Mouse (Mus musculus) embryonic facial prominence, embryonic 15.5 days (tissue): Measurements from ENCODE around the gene Cers2. TPM values are rescaled to one million over a fixed set of nuclear protein-coding genes. Genes with fewer than 3 reads are reported as not detected.
"Not testable (repeated sequence)": the region's sequence is repeated elsewhere in the genome, so short reads cannot be mapped to it uniquely, and the experiment has no call there.

Experiments
- ATAC-seq: fragments of 200-750 bp; cut with Nextera tagmentation; 2 replicates; pipeline ENCODE4 v1.8.0; 2017; ENCODE audit warnings: low read depth, moderate TSS enrichment; ENCODE audit not compliant: insufficient number of reproducible peaks, low FRiP score, low TSS enrichment
- H3K27ac ChIP-seq: fragments of 300-500 bp; sonication (generic); replicated peaks from 2 replicates; pipeline ENCODE4 v1.5.1; 2015; ENCODE audit warnings: mild to moderate bottlenecking, inconsistent platforms
- H3K27me3 ChIP-seq: fragments of 300-500 bp; sonication (generic); 2 replicates; pipeline ENCODE4 v1.6.1; 2015; ENCODE audit warnings: inconsistent platforms
- H3K36me3 ChIP-seq: fragments of 300-500 bp; sonication (generic); 2 replicates; pipeline ENCODE4 v1.6.1; 2015; ENCODE audit warnings: mild to moderate bottlenecking, inconsistent platforms
- H3K4me1 ChIP-seq: fragments of 300-500 bp; sonication (generic); 2 replicates; pipeline ENCODE4 v1.6.1; 2015; ENCODE audit warnings: inconsistent platforms
- H3K4me2 ChIP-seq: fragments of 300-500 bp; sonication (generic); replicated peaks from 2 replicates; pipeline ENCODE4 v1.6.1; 2015; ENCODE audit warnings: mild to moderate bottlenecking, inconsistent platforms
- H3K4me3 ChIP-seq: fragments of 300-500 bp; sonication (generic); replicated peaks from 2 replicates; pipeline ENCODE4 v1.5.1; 2015; ENCODE audit warnings: mild to moderate bottlenecking, inconsistent platforms
- H3K9ac ChIP-seq: fragments of 300-500 bp; sonication (generic); 2 replicates; pipeline ENCODE4 v1.6.1; 2015; ENCODE audit warnings: inconsistent platforms
- H3K9me3 ChIP-seq: fragments of 300-500 bp; sonication (generic); replicated peaks from 2 replicates; pipeline ENCODE4 v1.6.1; 2016; ENCODE audit warnings: inconsistent platforms
- WGBS: fragments of 180-500 bp; shearing (Covaris S2); methylation state at CpG from one replicate; pipeline ENCODE4 v1.1.7; 2015; 5-methylcytosine and 5-hydroxymethylcytosine counted together
- polyA plus RNA-seq: library from polyadenylated mRNA; unstranded; fragments of >200 nt; fragmentation: Nextera tagmentation; extraction: Ambion mirVana; gene quantifications from 2 replicates; pipeline ENCODE4 v1.2.1, GENCODE M21; 2015

The Cers2 gene
- polyA plus RNA-seq, 1 experiment from 2014 or later = 153 TPM

DNA sequence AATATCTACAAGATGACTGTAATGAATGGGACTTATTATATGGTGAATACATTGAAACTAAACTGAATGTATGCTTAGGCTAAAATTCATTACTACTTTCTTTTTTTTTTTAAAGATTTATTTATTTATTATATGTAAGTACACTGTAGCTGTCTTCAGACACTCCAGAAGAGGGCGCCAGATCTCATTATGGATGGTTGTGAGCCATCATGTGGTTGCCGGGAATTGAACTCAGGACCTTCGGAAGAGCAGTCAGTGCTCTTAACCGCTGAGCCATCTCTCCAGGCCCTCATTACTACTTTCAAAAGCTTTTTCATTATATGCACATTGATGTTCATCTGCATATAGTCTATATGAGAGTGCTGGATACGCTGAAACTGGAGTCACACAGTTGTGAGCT, 33.8 kb downstream of the Cers2 start:
- H3K27ac ChIP-seq, H3K4me3 ChIP-seq, H3K9me3 ChIP-seq, H3K4me2 ChIP-seq, H3K9ac ChIP-seq, ATAC-seq, H3K4me1 ChIP-seq, H3K27me3 ChIP-seq: not testable (repeated sequence)
- H3K36me3 ChIP-seq = peaks cover 86% of the 10 kb centered on the region
- WGBS = 97% methylated on average over 5 of the region's 5 CpGs

DNA sequence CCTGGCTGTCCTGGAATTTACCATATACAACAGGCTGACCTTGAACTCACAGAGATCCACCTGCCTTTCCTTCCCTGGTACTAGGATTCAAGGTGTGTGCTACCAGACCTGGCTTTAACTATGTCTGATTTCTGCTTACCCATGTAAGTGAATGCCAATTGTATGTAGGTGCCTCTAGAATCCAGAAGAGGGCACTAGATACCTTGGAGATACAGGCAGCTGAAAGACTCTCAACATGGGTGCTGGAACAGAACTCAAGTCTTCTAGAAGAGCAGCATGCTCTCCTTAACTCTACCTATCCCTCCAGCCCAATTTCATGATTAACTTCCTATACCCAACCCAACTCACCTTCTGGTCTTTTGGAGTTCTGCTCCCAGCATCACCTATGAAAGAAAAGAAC, 34.9 kb downstream of the Cers2 start:
- peaks cover 4% of the 10 kb centered on the region; the same call in 1 of the 2 replicates for H3K9me3 ChIP-seq
- H3K4me1 ChIP-seq = no peaks in the 10 kb centered on the region
- H3K27me3 ChIP-seq = no peaks in the 10 kb centered on the region
- H3K9ac ChIP-seq = no peak overlapping the region
- no peak for ATAC-seq
- no peak overlapping the region for H3K4me2 ChIP-seq
- no peak overlapping the region for H3K4me3 ChIP-seq
- H3K27ac ChIP-seq = no peak overlapping the region
- peaks cover 85% of the 10 kb centered on the region for H3K36me3 ChIP-seq

DNA sequence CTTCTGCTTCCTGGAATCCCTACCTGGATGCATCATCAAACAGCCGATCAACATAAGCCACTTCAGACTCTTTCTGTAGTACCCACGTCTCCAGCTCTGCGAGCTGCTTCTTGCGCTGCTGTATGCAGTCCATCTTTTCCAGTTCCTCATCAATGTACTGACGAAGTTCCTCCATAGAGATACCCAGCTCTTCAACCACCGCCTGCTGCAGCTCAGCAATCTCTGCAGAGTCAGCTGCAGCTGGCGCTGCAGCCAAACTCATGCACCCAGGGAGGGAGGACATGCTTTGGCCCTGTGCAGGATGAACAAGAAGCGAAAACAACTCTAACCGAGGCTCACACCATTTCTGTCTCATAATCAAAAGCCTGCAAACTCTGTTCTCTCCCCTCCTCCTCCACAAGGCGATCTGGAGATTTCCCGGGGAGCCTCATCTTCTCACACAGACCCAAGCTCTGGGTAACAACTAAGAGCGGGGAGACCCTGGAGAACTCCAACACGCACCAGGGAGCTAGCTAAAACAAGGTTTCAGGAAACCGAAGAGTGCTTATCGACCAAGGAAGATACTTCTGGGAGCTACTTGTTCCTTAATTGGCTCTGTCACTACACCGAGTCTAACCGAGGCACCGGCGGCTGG, 41.4 kb downstream of the Cers2 start:
- H3K4me1 ChIP-seq, H3K27ac ChIP-seq, ATAC-seq, H3K9ac ChIP-seq, H3K27me3 ChIP-seq, H3K9me3 ChIP-seq: not testable (repeated sequence)
- Histone ChIP-seq H3K36me3 (peaks cover 27% of the 10 kb centered on the region), H3K4me2 (peak overlapping the region; percentile 34), H3K4me3 (peak overlapping the region; percentile 49)
- 23% methylated on average over 10 of the region's 19 CpGs for WGBS

DNA sequence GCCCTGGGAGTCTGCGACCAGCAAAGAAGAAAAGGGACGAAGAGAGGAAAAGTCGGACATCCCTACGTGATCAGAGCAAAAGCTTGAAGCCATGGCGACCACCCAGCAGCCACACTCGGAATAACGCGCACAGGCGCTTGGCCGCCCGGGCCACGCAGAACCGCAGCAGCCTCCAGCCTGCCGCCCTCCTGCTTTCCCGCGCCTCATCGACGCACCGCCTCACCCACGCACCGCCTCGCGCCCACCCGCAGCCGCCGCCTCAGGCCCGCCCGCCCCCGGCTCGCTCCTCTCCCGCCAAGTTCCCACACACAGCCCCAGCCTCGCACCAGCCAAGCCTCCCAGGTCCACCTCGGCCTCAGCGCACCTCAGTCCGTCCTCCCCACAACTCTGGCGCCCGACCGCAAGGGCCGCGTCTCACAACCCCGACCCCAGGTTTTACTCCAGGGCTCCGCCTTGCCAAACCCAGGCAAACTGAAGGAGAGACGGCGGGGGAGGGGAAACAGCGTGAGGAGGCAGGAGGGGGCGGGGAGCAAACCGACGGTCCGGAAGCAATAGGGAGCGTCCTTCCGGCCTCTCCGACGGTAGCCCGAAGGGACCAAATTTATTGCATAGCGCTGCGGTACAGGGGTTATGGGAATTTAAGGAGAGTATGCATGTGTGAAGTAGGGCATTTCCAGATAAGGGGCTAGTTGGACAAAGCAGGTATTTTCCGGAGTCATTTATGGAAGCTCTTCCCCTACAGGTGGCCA, 42.3 kb downstream of the Cers2 start, which contains the start of gene Setdb1:
Setdb1 (minus strand) TSS at position 502 of the 749 bp plus-strand sequence.
- H3K9ac ChIP-seq = 0 out of 2 replicates have a peak within 1 kb of the TSS, but pooled peaks have one; percentile 9
- H3K27me3 ChIP-seq, H3K4me1 ChIP-seq, H3K9me3 ChIP-seq: not testable (repeated sequence)
- peak within 1 kb of the TSS; percentile 49 for H3K4me3 ChIP-seq
- 0 out of 2 replicates have a peak within 1 kb of the TSS, but pooled peaks have one; percentile 39 for H3K27ac ChIP-seq
- H3K36me3 ChIP-seq = peaks cover 20% of the 10 kb centered on the region
- under 1% methylated on average over 32 of the region's 57 CpGs for WGBS
- H3K4me2 ChIP-seq = peak within 1 kb of the TSS; percentile 39
- peak; percentile 92 for ATAC-seq

DNA sequence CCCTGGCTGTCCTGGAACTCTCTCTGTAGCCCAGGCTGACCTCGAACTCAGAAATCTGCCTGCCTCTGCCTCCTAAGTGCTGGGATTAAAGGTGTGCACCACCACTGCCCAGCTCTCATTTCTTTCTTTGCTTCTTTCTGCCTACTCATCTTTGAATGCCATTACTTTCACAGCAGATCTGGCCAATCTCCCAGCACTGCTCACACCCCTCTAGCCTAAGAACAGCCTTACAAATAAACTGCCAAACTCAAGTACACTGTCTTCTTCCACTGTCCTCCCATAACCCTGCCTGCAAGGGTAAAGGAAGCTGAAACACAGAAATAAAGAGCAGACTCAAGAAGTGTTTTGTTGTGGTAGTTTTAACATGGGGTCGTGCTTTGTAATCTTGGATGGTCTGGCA, 43.2 kb downstream of the Cers2 start:
- H3K9ac ChIP-seq = no peak overlapping the region
- no peaks in the 10 kb centered on the region for H3K27me3 ChIP-seq
- H3K27ac ChIP-seq = no peak overlapping the region
- 93% methylated on average over 2 of the region's 2 CpGs for WGBS
- H3K4me2 ChIP-seq = no peak overlapping the region
- H3K36me3 ChIP-seq = peaks cover 12% of the 10 kb centered on the region
- no peak overlapping the region for H3K4me3 ChIP-seq
- H3K4me1 ChIP-seq = 0 out of 2 replicates have a peak, but pooled peaks cover 3% of the 10 kb centered on the region
- H3K9me3 ChIP-seq = no peaks in the 10 kb centered on the region
- no peak for ATAC-seq

DNA sequence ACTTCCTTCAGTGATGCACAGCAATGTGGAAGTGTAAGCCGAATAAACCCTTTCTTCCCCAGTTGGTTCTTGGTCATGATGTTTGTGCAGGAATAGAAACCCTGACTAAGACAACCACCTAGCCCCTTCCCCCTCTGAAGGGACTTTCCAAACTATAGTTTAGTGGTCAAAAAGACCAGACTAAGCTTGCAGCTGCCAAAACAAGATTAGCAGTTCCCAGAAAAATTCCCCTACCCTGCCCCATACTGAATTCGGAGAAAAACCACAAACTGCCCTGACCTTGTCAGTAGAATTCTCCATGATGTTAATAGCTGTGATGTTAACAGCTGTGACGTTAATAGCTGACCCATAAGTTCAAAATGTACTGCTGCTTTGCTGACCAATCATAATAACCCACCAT, 45.7 kb downstream of the Cers2 start:
- H3K36me3 ChIP-seq, H3K27ac ChIP-seq, H3K4me2 ChIP-seq, H3K9me3 ChIP-seq, H3K4me3 ChIP-seq, H3K27me3 ChIP-seq, H3K9ac ChIP-seq, H3K4me1 ChIP-seq, ATAC-seq: not testable (repeated sequence)
- 79% methylated on average over 3 of the region's 3 CpGs for WGBS

DNA sequence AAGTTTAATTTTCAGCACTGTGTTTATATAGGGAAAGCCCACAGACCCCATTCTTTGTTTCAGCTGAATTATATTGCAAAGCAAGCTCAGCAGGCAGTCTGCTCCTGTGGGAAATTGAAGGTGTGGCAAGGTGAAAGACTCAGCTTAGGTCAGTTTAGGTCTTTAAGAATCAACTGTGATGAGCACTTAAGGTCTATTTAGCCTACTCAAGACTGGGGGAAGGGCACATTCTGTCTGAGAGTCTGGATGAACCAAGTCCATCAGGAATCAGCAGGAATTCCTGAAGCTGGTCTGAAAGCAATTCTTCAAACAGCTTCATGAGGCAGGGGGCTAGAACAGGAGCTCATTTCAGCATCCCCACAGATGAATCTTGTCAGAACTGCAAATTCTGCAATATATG, 55.5 kb downstream of the Cers2 start:
- Histone ChIP-seq H3K4me1 (no peaks in the 10 kb centered on the region), H3K36me3 (no peaks in the 10 kb centered on the region), H3K4me3 (no peak overlapping the region), H3K27ac (no peak overlapping the region), H3K27me3 (no peaks in the 10 kb centered on the region), H3K9me3 (no peaks in the 10 kb centered on the region), H3K9ac (no peak overlapping the region), H3K4me2 (no peak overlapping the region)
- ATAC-seq = no peak

Other genes with a start within 250 kb of the Cers2 start
- 22.3 and 23.0 TPM in 2 replicates for gene Pip5k1a, start 207.9 kb upstream of the Cers2 start, polyA plus RNA-seq
- 142 and 162 TPM in 2 replicates for gene Vps72, start 203.8 kb upstream of the Cers2 start, polyA plus RNA-seq
- 1.7 and 3.8 TPM in 2 replicates for gene Tmod4, start 190.3 kb upstream of the Cers2 start, polyA plus RNA-seq
- 73.0 and 79.5 TPM in 2 replicates for gene Scnm1, start 180.8 kb upstream of the Cers2 start, polyA plus RNA-seq
- 16.9 and 17.4 TPM in 2 replicates for gene Lysmd1, start 180.7 kb upstream of the Cers2 start, polyA plus RNA-seq
- gene Tnfaip8l2, start 172.4 kb upstream of the Cers2 start, polyA plus RNA-seq = 6.6 and 7.6 TPM in 2 replicates
- 13.1 and 15.6 TPM in 2 replicates for gene Sema6c, start 154.3 kb upstream of the Cers2 start, polyA plus RNA-seq
- gene Gabpb2, start 96.9 kb upstream of the Cers2 start, polyA plus RNA-seq = 8.9 and 9.8 TPM in 2 replicates
- 121 and 123 TPM in 2 replicates for gene Cdc42se1, start 86.1 kb upstream of the Cers2 start, polyA plus RNA-seq
- gene Mllt11, start 82.6 kb upstream of the Cers2 start, polyA plus RNA-seq = 18.4 and 19.2 TPM in 2 replicates
- 0.54 and 0.80 TPM in 2 replicates for gene Gm128, start 73.2 kb upstream of the Cers2 start, polyA plus RNA-seq
- gene Bnipl, start 63.6 kb upstream of the Cers2 start, polyA plus RNA-seq = 10.3 and 10.7 TPM in 2 replicates
- gene Mindy1, start 33.4 kb upstream of the Cers2 start, polyA plus RNA-seq = 48.1 and 54.0 TPM in 2 replicates
- gene Prune1, start 32.7 kb upstream of the Cers2 start, polyA plus RNA-seq = 26.0 and 26.5 TPM in 2 replicates
- gene Anxa9, start 7.6 kb upstream of the Cers2 start, polyA plus RNA-seq = 8.8 and 11.6 TPM in 2 replicates
- gene Setdb1, start 42.4 kb downstream of the Cers2 start, polyA plus RNA-seq = 38.3 and 39.4 TPM in 2 replicates
- gene 4930558C23Rik, start 88.0 kb downstream of the Cers2 start, polyA plus RNA-seq = 0.24 TPM in 1 of 2 replicates, not detected in the other
- 49.9 and 50.2 TPM in 2 replicates for gene Arnt, start 119.6 kb downstream of the Cers2 start, polyA plus RNA-seq
- 122 and 138 TPM in 2 replicates for gene Ctsk, start 184.5 kb downstream of the Cers2 start, polyA plus RNA-seq
- 22.1 and 22.2 TPM in 2 replicates for gene Ctss, start 212.0 kb downstream of the Cers2 start, polyA plus RNA-seq
- not detected in 2 replicates for gene Hormad1, start 244.9 kb downstream of the Cers2 start, polyA plus RNA-seq